Mouse (Mus musculus): ENCODE data around the gene Ablim2.

GRCm38 (mm10) chr5:35762388-35762787 is 4.7 kb downstream of the Ablim2 start:
- no peak for TF ChIP-seq CTCF (conservative IDR thresholded peaks at IDR 0.05; ENCODE audit: insufficient read depth, insufficient read length, low read depth, low read length)
- no peak for TF ChIP-seq POLR2A (IDR thresholded peaks at IDR 0.05; ENCODE audit: low read depth, low read length)
